In genomic region chr6:14901971-14902670, GRCm38 (mm10) we compare ENCODE assay signal across 9 mouse cellular contexts. TPM values are rescaled to one million over a fixed set of nuclear protein-coding genes. Genes with fewer than 3 reads are reported as not detected.
A peak's percentile ranks its signal among the peaks of the same experiment; 100 is the strongest.
DNase-seq lines count a peak whose midpoint lies in the region; ATAC-seq and TF ChIP-seq lines count a peak whose summit lies in the region.
"Had no signal": no experiment of that assay in that cellular context is flagged by ENCODE, and none has a peak within 500 bp of the region (broad histone marks: within the 10 kb centered on the region; RNA-seq: fewer than 3 reads in every experiment).

No protein-coding gene starts in this region.

- no peak for TF ChIP-seq CTCF in stomach, postnatal 0 days (IDR thresholded peaks at IDR 0.05; ENCODE audit: low read depth)

- TF ChIP-seq EP300 in stomach, postnatal 0 days (optimal IDR thresholded peaks at IDR 0.05): no peak

- H3K9me3 ChIP-seq in erythroblast, embryonic 14.5 days (ENCODE audit: control insufficient read depth, low read length): no peaks in the 10 kb centered on the region
- H3K9me3 ChIP-seq in lung, embryonic 15.5 days: no peaks in the 10 kb centered on the region
- H3K9me3 ChIP-seq in stomach, postnatal 0 days (ENCODE audit: control insufficient read depth, low read length): no peaks in the 10 kb centered on the region

- intact Hi-C loops in heart, postnatal 10 days (cut with DNase I): loop anchor here (5.0 kb wide), 1 partner anchor 285 kb away; no protein-coding TSS in a partner anchor

- peak overlapping the region; percentile 88 for H3K4me2 ChIP-seq in lung, embryonic 15.5 days
- H3K4me2 ChIP-seq in stomach, postnatal 0 days (replicated peaks; ENCODE audit: low read depth): peak overlapping the region; percentile 88

- 3% methylated on average over 13 of the region's 13 CpGs for WGBS in lung, embryonic 15.5 days
- 7% methylated on average over 13 of the region's 13 CpGs for WGBS in stomach, postnatal 0 days

- H3K9ac ChIP-seq in lung, embryonic 15.5 days: peak overlapping the region; percentile 85
- peak overlapping the region; percentile 86 for H3K9ac ChIP-seq in stomach, postnatal 0 days (ENCODE audit: low read length)

- peak overlapping the region; percentile 46 for H3K4me3 ChIP-seq in erythroblast, embryonic 14.5 days (replicated peaks)
- peak overlapping the region; percentile 78 for H3K4me3 ChIP-seq in lung, embryonic 15.5 days
- peak overlapping the region; percentile 77 for H3K4me3 ChIP-seq in stomach, postnatal 0 days (ENCODE audit: low read depth, low read length)

- no peaks in the 10 kb centered on the region; the same call in 1 of the 2 replicates for H3K4me1 ChIP-seq in erythroblast, embryonic 14.5 days (ENCODE audit: control insufficient read depth)
- H3K4me1 ChIP-seq in lung, embryonic 15.5 days: peaks cover 30% of the 10 kb centered on the region
- H3K4me1 ChIP-seq in stomach, postnatal 0 days (replicated peaks; ENCODE audit: control insufficient read depth, insufficient read depth): peaks cover 7% of the 10 kb centered on the region; the same call in 1 of the 2 replicates

- H3K27ac ChIP-seq in lung, embryonic 15.5 days: peak overlapping the region; percentile 98
- peak overlapping the region; percentile 92 for H3K27ac ChIP-seq in stomach, postnatal 0 days (replicated peaks)

- no peak for ATAC-seq in erythroblast, adult 5-6 weeks (replicated peaks; ENCODE audit: low FRiP score, poor library complexity, severe bottlenecking)
- ATAC-seq in common myeloid progenitor, adult 5-6 weeks (replicated peaks; ENCODE audit: low read depth, poor library complexity, severe bottlenecking): peak; percentile 16; the same call in 1 of the 2 replicates
- no peak for ATAC-seq in lung, embryonic 15.5 days (ENCODE audit: borderline replicate concordance, extremely low read depth, low FRiP score, low TSS enrichment)
- no peak for ATAC-seq in stomach, postnatal 0 days (ENCODE audit: low FRiP score, low TSS enrichment)

- peaks cover 65% of the 10 kb centered on the region for H3K27me3 ChIP-seq in erythroblast, embryonic 14.5 days (ENCODE audit: control insufficient read depth)
- no peaks in the 10 kb centered on the region; the same call in 1 of the 2 replicates for H3K27me3 ChIP-seq in lung, embryonic 15.5 days
- no peaks in the 10 kb centered on the region for H3K27me3 ChIP-seq in stomach, postnatal 0 days (ENCODE audit: control insufficient read depth, insufficient read depth, low read length)

- no peaks in the 10 kb centered on the region for H3K36me3 ChIP-seq in erythroblast, embryonic 14.5 days (ENCODE audit: control insufficient read depth)
- no peaks in the 10 kb centered on the region for H3K36me3 ChIP-seq in lung, embryonic 15.5 days
- no peaks in the 10 kb centered on the region for H3K36me3 ChIP-seq in stomach, postnatal 0 days (ENCODE audit: control insufficient read depth, insufficient read depth, low read length)

- peak; percentile 9 to 11 for DNase-seq in heart, postnatal 10 days
- peak; percentile 23 for DNase-seq in stomach, postnatal 0 days (ENCODE audit: low spot score)
- DNase-seq in layer of hippocampus, adult 9-10 months (ENCODE audit: low spot score): no peak
- no peak for DNase-seq in kidney, postnatal 25 days

RNA-seq across cellular contexts. Expression of gene Foxp2, which starts 1.0 kb away (rescaled TPM):
- polyA plus RNA-seq in erythroblast, embryonic 14.5 days (2012): 0.01 and 0.02 TPM in 2 replicates
- not detected in 2 replicates for total RNA-seq in erythroblast, adult 5-6 weeks (2015; ENCODE audit: low replicate concordance)
- 0.17 TPM in 1 of 2 replicates, not detected in the other for total RNA-seq in erythroblast, adult 5-6 weeks (2017; ENCODE audit: low replicate concordance)
- not detected in 2 replicates for total RNA-seq in common myeloid progenitor, adult 5-6 weeks (2017)
- 1 to 10 TPM; 3.3 TPM for total RNA-seq in heart, postnatal 10 days (2021)
- polyA plus RNA-seq in lung, embryonic 15.5 days (2015; fragmentation: Nextera tagmentation; extraction: Ambion mirVana): 71.4 and 87.5 TPM in 2 replicates
- 11.0 and 13.1 TPM in 2 replicates for polyA plus RNA-seq in stomach, postnatal 0 days (2015; fragmentation: Nextera tagmentation; extraction: Ambion mirVana)
- total RNA-seq: hematopoietic stem cell, adult 5-6 weeks had no signal

Comparison
In these comparisons a context has a peak if more than half of its experiments do, and no peak if none do; other contexts are left out.
1. DNase-seq: peak in heart, postnatal 10 days (2 of 2) and stomach, postnatal 0 days (single experiment); none in layer of hippocampus, adult 9-10 months (single experiment) and kidney, postnatal 25 days (0 of 2).
2. Peak in every context shown above with its lines, with median percentiles within 50 percentile points of each other: H3K4me3 ChIP-seq.